Mouse (Mus musculus): ENCODE measurements around the gene Atoh8. TPM values are rescaled to one million over a fixed set of nuclear protein-coding genes. Genes with fewer than 3 reads are reported as not detected.

The Atoh8 gene
- total RNA-seq, 2 experiments from 2014 or later: not detected

- no peak for ATAC-seq (replicated peaks; ENCODE audit: poor library complexity)
Measured at GRCm38 (mm10) chr6:72200595-72201256, 34.7 kb downstream of the Atoh8 start.

- ATAC-seq (replicated peaks; ENCODE audit: poor library complexity): no peak
Measured at GRCm38 (mm10) chr6:72197515-72197914, 37.9 kb downstream of the Atoh8 start.

- no peak for ATAC-seq (replicated peaks; ENCODE audit: poor library complexity)
Measured at GRCm38 (mm10) chr6:72196660-72197059, 38.7 kb downstream of the Atoh8 start.

GRCm38 (mm10) chr6:72190577-72190976, 44.8 kb downstream of the Atoh8 start:
- no peak for ATAC-seq (replicated peaks; ENCODE audit: poor library complexity)

GRCm38 (mm10) chr6:72190120-72190519, 45.3 kb downstream of the Atoh8 start:
- ATAC-seq (replicated peaks; ENCODE audit: poor library complexity): peak; percentile 70

- ATAC-seq (replicated peaks; ENCODE audit: poor library complexity): no peak
Measured at GRCm38 (mm10) chr6:72189061-72189863, 46.1 kb downstream of the Atoh8 start.

GRCm38 (mm10) chr6:72186809-72187208, 48.6 kb downstream of the Atoh8 start:
- no peak for ATAC-seq (replicated peaks; ENCODE audit: poor library complexity)

- ATAC-seq (replicated peaks; ENCODE audit: poor library complexity): peak; percentile 81
Measured at GRCm38 (mm10) chr6:72185893-72186490, 49.4 kb downstream of the Atoh8 start.

GRCm38 (mm10) chr6:72184576-72184975, 50.8 kb downstream of the Atoh8 start:
- no peak for ATAC-seq (replicated peaks; ENCODE audit: poor library complexity)

- no peak for ATAC-seq (replicated peaks; ENCODE audit: poor library complexity)
Measured at GRCm38 (mm10) chr6:72179562-72180502, 55.5 kb downstream of the Atoh8 start.

GRCm38 (mm10) chr6:72179006-72179405, 56.4 kb downstream of the Atoh8 start:
- ATAC-seq (replicated peaks; ENCODE audit: poor library complexity): no peak

- ATAC-seq (replicated peaks; ENCODE audit: poor library complexity): 0 out of 2 replicates have a peak, but pooled peaks have one; percentile 34
Measured at GRCm38 (mm10) chr6:72177417-72177816, 58.0 kb downstream of the Atoh8 start.

- ATAC-seq (replicated peaks; ENCODE audit: poor library complexity): no peak
Measured at GRCm38 (mm10) chr6:72176004-72176403, 59.4 kb downstream of the Atoh8 start.

GRCm38 (mm10) chr6:72175419-72175818, 60.0 kb downstream of the Atoh8 start:
- no peak for ATAC-seq (replicated peaks; ENCODE audit: poor library complexity)

- ATAC-seq (replicated peaks; ENCODE audit: poor library complexity): peak; percentile 72
Measured at GRCm38 (mm10) chr6:72173350-72173749, 62.0 kb downstream of the Atoh8 start.

- no peak for ATAC-seq (replicated peaks; ENCODE audit: poor library complexity)
Measured at GRCm38 (mm10) chr6:72171391-72171790, 64.0 kb downstream of the Atoh8 start.

- ATAC-seq (replicated peaks; ENCODE audit: poor library complexity): no peak
Measured at GRCm38 (mm10) chr6:72165907-72166306, 69.5 kb downstream of the Atoh8 start.

- ATAC-seq (replicated peaks; ENCODE audit: poor library complexity): peak; percentile 92
Measured at GRCm38 (mm10) chr6:72164321-72165275, 70.8 kb downstream of the Atoh8 start.

- ATAC-seq (replicated peaks; ENCODE audit: poor library complexity): peak; percentile 57
Measured at GRCm38 (mm10) chr6:72162155-72162890, 73.1 kb downstream of the Atoh8 start.
